Mouse (Mus musculus) heart, postnatal 4 days (tissue): ENCODE data around the gene Gm20795. TPM values are rescaled to one million over a fixed set of nuclear protein-coding genes. Genes with fewer than 3 reads are reported as not detected.
"Not testable (repeated sequence)": the region's sequence is repeated elsewhere in the genome, so short reads cannot be mapped to it uniquely, and the experiment has no call there.

ENCODE experiments used
- DNase-seq: peaks from one replicate; pipeline ENCODE4 v3.0.0; 2021
- total RNA-seq, 2 experiments: library from RNA; stranded (reverse); gene quantifications; 2 replicates each; pipeline ENCODE4 v1.2.3; 2021

Gm20795 gene
- not detected for total RNA-seq

DNA sequence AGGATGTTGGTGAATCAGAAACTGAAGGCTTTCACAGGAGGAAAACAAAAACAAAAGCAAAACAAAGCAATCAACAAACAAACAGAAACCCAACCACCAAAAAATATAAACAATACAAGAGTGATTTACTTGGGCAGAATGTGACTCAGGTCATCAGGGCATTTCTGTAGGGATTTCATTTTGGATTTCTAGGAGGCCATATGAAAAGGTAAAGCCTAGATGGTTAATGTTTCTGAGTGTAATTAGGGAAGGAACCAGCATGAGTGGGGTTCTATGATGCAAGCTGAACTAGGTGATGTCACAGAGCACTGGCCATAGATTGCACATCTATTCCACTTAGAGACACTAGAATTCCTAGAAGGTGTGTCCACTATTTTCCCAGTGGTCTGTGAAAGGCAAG, at the start of gene Gm20795:
Gene Gm20795 (plus strand): TSS at position 301 of the 400 bp plus-strand sequence.
- not testable (repeated sequence) for DNase-seq

DNA sequence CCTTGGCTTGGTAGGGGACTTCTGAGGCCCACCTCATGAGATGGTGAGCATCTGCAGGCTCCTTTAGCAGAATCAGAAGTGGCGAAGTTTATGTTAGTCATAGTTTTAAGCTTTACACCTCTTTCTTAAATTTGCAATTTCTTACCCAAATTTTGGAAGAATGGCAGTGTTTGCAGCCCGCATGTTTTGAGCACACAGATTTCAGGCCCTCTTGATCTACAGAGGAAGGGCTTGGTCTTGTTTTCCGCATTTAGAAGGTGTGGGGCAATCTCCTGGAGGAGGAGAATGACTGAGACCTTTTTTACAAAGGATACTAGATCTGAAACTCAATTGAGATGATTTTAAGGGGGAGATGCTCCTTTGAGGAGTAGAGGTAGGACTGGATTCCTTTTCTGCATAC, 29.0 kb upstream of the Gm20795 start, which contains the start of gene Gm21797:
Gene Gm21797 (minus strand): TSS at position 101 of the 400 bp plus-strand sequence.
- not testable (repeated sequence) for DNase-seq

Other genes with a start within 250 kb of the Gm20795 start
- gene Gm21852, start 152.9 kb upstream of the Gm20795 start, total RNA-seq: not detected
- not detected for gene Gm21797, start 29.1 kb upstream of the Gm20795 start, total RNA-seq